Mouse (Mus musculus): Measurements from ENCODE around the gene Gm17949.

DNA sequence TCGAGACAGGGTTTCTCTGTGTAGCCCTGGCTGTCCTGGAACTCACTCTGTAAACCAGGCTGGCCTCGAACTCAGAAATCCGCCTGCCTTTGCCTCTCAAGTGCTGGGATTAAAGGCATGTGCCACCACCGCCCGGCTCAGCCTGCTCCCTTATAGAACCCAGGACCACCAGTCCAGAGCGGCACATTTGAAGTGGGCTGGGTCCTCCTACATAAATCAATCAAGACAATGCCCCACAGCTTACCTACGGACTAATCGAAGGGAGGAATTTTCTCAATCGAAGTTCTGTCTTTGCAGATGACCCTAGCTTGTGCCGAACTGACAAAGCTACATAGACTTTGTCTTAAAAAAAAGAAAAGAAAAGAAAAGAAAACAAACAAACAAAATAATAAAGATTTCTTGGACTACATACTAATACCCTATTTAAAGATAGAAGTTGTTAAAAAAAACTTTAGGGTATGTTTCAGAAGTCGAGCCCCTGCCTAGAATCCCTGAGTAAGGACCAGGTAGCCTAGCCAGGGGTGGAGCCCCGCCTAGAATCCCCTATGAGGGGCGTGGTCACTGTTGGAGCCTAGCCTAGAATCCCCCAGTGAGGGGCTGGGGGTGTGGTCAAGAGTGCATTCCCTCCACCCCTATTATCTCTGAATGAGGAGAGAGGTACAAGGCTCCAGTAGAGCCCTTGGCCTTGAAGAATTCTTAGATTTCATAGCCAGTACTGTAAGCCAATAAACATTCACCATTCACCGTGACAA lies 37.1 kb upstream of the Gm17949 start:
- TF ChIP-seq CTCF (IDR thresholded peaks at IDR 0.05; ENCODE audit: low read depth) (no peak), EP300 (IDR thresholded peaks at IDR 0.05; ENCODE audit: low read depth) (no peak)

Measured in liver, embryonic 14.5 days (tissue).